Mouse (Mus musculus) frontal cortex, postnatal 25 days (tissue): ENCODE data around the gene Mki67.
A peak's percentile ranks its signal among the peaks of the same experiment; 100 is the strongest.
"Not testable (repeated sequence)": the region's sequence is repeated elsewhere in the genome, so short reads cannot be mapped to it uniquely, and the experiment has no call there.

Experiments used
- DNase-seq, 2 experiments: peaks; one replicate each; pipeline ENCODE4 v3.0.0; 2022; ENCODE audit warnings: low spot score in 2 of 2

The Mki67 gene

DNA sequence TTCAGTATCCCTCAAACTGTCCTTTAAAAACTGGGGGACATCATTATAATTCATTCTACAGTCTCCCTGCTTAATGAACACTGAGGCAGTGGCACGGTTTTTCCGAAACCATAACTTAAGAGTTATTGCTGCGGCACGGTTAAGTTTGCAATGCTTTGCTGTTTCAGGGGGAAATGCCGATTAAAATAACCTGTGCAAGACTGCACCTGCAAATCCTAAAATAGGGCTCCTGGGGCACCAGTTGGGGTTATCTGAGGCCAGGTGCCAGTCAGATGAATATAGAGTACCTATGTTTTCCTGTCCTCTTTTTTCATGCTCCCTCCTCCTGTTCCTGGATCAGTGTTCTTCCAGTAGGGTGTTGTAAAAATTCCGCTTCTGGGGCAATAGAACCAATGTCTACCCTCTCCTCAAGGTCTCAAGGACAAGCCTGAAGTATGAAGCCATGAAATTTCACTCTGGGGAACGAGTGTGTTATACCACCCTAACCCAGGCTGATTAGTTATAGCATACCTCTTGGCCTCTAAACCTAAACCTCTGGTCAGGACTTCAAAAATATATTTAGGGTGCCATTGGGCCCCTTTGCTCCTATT is 902 bp upstream of the Mki67 start:
- DNase-seq: no peak

DNA sequence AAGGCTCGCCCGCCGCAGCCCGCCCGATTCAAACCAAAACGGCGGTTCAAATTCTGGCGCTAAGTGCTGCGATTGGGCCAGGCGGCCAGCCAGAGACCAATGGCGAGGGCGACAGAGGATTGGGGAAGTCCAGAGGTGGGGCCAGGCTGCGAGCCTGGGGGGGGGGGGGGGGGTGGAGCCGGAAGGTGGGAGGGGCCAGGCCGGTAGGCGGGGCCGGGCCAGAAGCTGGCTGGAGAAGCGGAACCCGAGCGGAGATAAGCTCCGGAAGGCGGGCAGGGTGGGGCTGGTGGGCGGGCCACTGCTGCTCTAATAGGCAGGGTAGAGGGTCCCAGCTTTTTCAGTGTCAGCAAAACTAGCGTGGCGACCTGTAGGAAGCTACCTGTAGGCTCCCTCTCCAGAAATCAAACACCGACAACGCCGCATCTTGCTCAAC is 300 bp upstream of the Mki67 start:
- DNase-seq: peak; percentile 40 to 53

DNA sequence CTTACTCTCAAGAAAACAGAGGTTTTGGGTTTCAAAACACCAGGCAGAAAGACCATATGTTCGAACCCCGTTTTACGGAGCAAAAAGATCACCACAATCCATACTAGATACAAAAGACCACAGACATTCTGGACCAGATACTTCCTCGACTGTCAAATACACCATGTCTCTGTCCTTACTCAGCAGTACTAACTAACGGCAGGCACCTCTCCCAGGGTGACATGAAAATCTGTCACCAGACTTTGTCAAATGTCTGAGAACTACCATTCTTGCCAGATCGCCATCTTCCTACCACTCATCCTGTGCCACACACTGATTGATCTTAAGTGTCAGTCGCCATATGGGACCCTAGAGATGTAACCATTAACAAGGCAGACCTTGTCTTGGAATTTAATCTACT is 995 bp downstream of the Mki67 start:
- no peak for DNase-seq

DNA sequence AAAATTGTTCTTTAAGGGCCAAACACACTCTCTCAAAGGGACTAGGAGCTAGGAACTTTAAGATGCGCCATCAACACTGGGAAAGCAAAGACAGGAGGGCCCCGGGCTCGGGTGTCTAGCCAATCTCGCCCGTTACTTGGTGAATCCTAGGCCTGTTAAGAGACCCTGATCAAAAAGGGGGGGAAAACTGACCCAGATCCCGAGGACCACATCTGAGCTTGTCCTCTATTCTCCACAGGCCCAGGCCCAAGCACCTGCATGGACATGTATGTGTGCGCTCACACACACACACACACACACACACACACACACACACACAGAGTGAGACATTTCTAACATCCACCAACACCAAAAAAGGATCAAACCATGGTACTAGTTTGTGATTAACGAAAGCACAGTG is 2.8 kb downstream of the Mki67 start:
- no peak for DNase-seq

DNA sequence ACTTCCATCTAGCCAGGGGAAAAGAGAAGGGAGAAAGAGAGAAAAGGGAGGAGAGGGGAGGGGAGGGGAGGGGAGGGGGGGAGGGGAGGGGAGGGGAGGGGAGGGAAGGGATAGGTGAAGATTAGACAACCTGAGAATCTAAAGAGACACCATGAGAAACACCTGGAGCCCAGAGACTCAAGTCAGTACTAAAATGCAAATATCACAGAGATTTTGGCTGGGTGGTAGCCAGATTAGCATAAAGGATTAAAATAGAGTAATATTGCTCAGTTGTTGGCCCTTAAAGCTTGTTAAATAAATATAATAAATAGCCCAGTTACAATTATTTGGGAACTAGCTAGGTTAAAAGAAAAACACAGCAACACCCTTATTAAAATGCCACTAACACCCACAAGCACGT is 3.6 kb downstream of the Mki67 start:
- no peak for DNase-seq

DNA sequence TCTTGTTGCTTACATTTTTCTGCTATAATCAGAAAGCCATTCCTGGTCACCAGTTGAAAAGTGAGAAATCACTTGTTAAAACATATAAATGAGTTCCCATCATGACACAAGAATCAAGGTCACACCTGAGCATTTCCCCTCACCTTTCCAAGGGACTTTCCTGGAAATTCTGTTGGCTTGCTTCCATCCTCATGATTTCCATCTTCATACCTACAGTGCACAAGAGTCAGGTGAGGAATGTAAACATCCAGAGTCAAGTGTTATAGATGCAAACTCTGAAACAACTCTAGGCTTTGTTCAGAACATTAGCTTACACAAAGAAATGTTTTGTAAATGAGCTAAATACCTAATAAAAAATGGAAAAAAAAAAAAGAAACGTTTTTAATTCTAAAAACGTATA is 5.5 kb downstream of the Mki67 start:
- no peak for DNase-seq

DNA sequence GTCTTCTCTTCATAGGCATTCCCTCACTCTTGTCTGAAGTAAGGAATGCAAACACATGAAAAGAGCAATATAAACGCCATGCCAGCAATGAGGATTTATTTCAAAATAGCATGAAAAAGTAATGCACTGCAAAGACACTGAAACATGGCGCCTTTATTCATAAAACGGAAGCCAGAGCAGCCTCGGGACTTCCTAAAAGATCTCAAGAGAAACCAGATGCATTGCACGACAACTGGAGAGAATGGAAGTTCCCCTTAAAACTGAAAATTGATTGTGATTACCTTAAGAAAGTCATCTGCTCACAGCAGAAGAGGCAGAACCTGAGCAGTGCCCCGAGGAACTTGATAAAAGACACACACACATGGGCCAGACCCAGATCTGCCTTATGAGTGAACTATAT is 10.4 kb downstream of the Mki67 start:
- no peak for DNase-seq

DNA sequence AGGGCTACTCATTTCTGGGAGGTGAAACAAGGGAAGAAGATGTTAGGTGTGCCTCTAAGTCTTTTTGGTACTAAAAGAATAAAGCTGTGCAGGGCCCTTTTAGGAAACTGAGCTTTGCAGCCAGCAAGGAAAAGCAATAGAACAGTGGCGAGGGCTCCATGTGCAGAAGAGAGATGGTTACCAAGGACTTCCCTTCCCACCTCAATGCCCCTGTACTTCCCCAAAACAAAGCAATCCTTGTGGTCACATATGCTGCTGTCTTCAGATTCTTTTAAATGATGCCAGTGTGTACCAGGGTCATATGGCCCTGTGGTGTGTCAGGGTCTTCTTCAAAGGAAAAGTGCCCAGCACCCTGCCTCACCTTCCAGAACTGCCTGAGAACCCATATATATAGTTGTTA is 11.1 kb downstream of the Mki67 start:
- no peak for DNase-seq

DNA sequence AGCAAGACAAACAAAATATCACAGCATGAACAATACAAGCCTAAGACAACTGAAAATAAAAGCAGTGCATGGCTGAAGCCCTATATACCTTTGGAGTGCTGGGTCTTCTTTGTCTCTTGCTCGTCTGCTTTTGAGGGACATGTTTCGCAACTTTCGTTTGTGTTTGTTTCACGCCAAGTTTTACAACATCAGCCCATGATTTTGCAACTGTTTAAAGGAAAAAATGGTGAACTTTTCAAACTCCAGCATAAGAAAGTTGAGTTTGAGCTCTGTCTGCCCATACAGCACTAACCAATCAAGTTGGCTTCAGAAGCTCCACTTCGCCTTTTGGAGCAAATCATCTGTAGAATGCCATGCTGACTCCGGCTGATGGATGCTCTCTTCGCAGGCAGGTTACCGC is 11.9 kb downstream of the Mki67 start:
- DNase-seq: no peak

DNA sequence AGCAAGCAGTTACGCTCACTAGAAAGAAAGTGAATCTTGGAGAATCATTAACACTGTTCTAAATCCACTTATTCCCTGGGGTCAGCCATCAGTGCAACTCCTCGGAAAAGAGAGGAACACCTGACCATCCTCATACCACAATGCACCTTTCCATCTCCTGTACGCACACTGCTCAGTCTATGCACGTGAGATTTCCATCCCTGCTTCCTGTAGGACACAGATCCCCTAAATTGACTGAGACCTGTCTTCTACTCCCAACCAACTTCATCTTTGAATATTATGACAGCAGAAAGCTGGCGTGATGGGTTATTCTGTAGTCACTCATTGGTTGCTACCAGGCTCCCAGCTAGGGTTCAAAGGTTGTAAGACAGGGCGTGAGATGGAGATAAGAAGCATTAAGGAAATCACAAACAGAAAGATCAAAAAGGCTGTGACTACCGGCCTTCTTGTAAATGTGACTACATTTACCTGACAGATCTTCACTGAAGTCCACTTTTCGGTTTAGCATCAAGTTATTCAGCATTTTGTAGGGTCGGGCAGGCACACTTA is 12.5 kb downstream of the Mki67 start:
- no peak for DNase-seq

DNA sequence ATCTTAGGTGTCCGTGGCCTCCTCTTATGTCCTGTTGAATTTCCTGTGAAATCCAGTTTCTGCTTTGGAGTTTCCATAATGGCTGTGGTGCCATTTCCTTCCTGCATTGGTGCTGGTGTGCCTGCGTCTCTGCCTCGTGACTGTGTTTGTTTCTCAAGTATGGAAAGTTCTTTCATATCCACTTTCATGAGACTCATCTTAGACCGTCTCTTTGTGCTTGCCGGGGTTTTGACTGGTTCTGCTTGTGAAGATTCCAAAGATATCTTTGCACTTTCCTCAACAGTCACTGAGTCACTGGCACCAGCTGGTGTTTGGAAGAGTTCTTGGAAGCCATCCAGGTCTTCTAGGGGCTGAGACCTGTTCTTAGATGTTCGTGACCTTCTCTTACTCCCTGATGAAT is 16.8 kb downstream of the Mki67 start:
- DNase-seq: not testable (repeated sequence)

DNA sequence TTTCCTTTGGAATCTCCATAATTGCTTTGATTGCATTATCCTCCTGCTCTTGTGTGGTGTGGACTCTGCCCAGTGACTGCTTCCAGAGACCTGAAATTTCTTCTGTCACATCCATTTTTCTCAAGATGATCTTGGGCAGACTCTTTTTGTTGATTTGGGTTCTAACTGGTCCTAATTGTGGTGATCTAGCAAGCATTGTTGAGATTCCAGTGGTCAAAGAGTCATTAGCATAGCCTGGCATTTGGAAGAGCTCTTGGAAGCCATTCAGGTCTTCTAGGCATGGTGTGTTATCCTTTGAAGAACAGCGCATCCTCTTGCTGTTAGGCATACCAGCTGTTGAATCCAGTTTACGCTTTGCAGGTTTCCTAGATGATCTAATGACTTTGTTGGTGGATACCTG is 17.8 kb downstream of the Mki67 start:
- DNase-seq: no peak

DNA sequence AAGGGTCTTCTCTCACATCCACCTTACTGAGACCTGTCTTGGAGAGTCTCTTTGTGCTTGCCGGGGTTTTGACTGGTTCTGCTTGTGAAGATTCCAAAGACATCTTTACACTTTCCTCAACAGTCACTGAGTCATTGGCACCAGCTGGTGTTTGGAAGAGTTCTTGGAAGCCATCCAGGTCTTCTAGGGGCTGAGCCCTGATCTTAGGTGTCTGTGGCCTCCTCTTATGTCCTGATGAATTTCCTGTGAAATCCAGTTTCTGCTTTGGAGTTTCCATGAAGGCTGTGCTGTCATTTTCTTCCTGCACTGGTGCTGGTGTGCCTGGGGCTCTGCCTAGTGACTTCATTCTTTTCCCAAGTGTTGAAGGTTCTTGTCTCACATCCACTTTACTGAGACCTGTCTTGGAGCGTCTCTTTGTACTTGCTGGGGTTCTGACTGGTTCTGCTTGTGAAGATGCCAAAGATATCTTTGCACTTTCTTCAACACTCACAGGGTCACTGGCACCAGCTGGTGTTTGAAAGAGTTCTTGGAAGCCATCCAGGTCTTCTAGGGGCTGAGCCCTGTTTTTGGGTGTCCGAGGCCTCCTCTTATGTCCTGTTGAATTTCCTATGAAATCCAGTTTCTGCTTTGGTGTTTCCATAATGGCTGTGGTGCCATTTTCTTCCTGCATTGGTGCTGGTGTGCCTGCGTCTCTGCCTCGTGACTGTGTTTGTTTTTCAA is 19.0 kb downstream of the Mki67 start:
- not testable (repeated sequence) for DNase-seq

DNA sequence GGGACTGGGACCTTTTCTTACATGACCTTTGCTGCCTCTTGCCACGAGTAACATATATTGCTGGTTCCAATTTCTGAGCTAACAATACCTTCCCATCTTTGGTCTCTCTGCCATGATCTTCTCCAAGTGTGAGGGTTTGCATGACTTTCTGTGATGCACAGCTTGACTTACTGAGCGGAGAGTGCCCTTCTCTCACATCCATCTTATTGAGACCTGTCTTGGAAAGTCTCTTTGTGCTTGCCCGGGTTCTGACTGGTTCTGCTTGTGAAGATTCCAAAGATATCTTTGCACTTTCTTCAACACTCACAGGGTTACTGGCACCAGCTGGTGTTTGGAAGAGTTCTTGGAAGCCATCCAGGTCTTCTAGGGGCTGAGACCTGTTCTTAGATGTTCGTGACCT is 20.0 kb downstream of the Mki67 start:
- DNase-seq: no peak

DNA sequence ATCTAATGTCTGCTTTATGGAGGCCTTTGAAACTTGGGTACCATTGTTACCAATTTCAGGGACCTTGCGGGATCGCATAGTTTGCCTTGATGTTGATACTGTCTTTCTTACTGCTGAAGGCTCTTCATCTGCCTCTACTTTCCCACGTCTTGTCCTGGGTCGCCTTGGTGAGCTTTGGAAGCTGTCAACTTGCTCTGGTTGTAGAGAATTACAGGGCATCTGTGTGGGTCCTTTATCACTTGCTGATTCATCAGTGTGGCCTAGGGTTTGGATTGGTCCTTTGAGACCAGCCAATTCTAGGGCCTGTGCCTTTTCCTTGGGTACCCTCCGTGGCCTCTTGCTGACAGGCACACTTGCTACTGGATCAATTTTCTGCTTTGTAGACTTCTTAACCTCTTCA is 21.4 kb downstream of the Mki67 start:
- no peak for DNase-seq

DNA sequence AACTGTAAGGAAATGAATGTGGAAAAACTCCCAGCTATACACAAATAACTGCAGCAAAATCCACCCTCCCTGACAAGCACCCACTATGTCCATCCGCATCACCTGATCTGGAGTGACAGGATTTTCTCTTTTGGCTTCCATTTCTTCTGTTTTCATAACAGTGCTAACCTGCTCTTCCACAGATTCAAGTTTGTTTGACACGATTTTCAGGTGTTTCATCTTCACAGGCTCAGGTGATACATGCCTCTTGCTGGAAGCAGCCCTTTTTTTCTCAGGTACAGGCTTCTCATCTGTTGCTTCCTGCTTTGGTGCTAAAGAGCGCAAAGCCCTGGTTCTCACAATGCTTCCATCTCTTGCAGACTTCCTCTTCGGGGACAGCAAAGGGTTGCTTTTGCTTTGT is 22.0 kb downstream of the Mki67 start:
- no peak for DNase-seq

DNA sequence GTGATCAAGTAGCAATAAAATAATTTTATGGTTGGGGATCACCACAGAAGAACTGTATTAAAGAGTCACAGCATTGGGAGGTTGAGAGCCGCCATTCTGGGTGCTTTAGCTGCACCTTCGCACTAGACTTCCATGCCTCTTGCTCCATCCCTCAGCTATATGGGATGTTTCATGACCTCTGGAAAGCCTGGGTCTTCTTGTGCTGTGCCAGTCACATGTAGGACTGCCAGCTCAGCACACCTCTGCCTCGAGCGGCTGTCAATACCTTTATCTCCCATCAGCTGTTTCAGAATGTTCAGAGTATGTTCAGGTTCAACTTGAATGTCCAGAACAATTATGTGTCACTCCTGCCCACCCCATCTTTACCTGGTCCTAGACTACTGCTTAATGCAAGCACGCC is 24.2 kb downstream of the Mki67 start:
- DNase-seq: no peak

DNA sequence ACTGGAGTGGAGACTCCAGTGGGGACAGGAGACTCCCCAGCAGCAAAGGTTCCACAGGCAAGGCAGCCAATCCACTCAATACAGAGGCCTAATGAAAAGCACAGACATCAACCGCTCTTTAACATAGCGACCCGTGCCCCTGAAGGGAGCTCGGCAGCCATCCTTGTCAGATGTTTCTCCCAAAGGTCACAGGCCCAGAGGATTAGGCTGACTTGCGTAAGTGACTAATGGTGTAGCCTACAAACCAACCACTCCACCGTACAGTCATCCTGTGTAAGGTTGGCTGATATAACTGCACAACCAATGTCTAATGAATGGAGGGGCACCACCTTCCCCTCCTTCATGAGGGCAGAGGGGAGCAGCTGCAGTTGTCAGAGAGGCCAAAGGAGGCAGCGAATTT is 26.8 kb downstream of the Mki67 start:
- DNase-seq: no peak

DNA sequence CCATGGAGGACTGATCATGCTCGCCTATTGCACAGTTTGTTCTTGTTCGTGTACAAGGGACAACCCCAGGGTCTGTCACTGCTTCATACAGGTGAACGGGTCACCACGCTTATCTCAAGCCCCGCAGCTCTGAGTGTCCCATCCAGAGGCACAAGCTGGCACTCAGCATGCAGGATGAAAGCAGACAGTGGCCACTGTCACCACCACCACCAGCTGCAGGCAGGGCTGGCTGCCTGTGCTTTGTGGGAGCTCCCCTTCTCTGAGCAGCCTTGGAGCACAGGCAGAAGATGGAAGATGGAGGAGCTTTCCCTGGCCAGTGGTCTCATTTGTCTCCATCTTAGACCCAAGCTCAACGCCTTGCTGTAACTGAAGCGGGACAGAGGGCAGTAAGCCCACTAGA is 31.2 kb downstream of the Mki67 start:
- no peak for DNase-seq

DNA sequence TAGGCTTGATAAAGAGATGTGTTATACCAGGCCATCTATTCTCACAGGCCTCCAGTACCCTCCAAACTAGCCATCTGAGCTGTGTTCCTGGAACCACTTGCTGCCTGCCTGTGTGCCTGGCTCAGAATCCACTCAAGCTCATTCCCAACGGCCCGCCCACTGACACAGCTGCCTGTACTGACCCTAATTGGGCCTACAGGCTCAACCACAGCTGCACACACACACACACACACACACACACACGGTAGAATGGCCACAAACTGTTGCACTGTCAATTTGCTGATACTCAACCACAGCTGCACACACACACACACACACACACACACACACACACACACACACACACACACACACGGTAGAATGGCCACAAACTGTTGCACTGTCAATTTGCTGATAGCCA is 32.1 kb downstream of the Mki67 start:
- not testable (repeated sequence) for DNase-seq

DNA sequence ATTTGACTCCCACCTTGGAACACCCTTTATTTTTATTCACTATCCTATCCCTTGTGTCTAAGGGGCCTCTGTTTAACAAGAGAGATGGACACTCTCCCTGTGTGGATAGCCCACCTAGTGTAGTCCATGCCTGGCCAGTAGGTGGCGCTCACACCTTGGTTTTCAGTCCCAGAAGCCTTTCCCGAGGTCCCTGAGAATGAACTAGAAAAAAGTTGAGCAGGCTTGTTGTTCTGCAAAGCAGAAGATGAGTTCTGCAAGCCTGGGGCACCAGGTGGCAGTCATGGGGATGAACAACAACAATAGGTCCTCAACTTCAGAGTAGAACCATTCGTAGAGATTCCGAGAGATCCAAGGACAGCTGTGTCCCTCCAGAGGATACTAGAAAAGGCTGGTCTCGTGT is 35.8 kb downstream of the Mki67 start:
- peak in 1 of 2 experiments; percentile 33 for DNase-seq

DNA sequence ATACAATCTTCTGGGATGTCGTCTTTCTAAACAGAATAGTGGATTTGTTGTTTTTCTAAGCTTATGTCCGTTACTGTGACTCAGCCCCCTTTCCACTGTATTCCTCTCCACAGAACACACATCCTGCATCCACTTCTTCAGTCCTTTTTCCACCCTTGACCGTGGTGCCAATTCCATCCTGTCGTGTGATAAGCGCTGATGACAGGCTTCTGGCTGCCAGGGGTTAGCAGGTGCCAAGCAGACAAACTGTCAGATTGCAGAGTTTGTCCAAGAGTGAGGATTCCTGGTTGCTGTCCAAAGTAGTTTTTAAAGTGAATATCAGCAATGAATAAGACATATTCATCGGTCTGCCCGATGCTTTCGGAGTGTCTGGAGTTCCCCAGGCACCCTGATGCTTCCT is 39.4 kb downstream of the Mki67 start:
- DNase-seq: no peak

DNA sequence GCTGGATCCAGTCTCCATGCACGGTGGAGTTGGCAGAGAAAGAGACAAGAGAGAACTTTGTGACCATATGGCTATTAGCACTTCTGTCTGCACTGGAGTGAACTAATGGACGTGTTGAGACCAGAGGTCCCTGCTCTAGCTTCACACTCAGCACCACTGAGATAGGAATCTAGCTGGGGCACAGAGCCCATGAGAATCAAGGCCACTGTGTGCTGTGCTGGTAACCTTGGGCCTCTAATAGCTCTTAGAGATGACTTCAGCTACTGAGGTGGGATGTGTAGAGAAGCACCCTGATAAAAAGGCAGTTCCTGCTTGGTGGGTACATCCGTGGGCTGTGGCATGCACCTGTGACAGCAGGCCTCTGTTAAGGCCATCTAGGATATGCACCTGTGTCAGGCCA is 42.6 kb downstream of the Mki67 start:
- DNase-seq: no peak
